Mouse (Mus musculus) gastrocnemius, postnatal 4 days (tissue): ENCODE data around the gene Dap3. TPM values are rescaled to one million over a fixed set of nuclear protein-coding genes. Genes with fewer than 3 reads are reported as not detected.
"Not testable (repeated sequence)": the region's sequence is repeated elsewhere in the genome, so short reads cannot be mapped to it uniquely, and the experiment has no call there.

Source experiments
- DNase-seq, 2 experiments: peaks; one replicate each; pipeline ENCODE4 v3.0.0; 2021 to 2022; ENCODE audit warnings: low spot score in 2 of 2, mixed read lengths in 2 of 2
- total RNA-seq, 2 experiments: library from RNA; stranded (reverse); gene quantifications; 2 replicates each; pipeline ENCODE4 v1.2.3; 2021

The Dap3 gene
- total RNA-seq, 2 experiments from 2014 or later = 72.7 to 75.8 TPM

- peak; percentile 79 to 94 for DNase-seq
Measured at GRCm38 (mm10) chr3:88913511-88914383, 37.2 kb downstream of the Dap3 start, which contains the start of gene Msto1. Msto1 (minus strand) TSS chr3:88913999.

- DNase-seq = no peak
Measured at GRCm38 (mm10) chr3:88912585-88912984, 38.4 kb downstream of the Dap3 start.

GRCm38 (mm10) chr3:88906393-88907159 lies 44.4 kb downstream of the Dap3 start:
- DNase-seq = no peak

- no peak for DNase-seq
Measured at GRCm38 (mm10) chr3:88905741-88906140, 45.2 kb downstream of the Dap3 start.

GRCm38 (mm10) chr3:88905209-88905608 lies 45.8 kb downstream of the Dap3 start:
- no peak for DNase-seq

GRCm38 (mm10) chr3:88904803-88905202 lies 46.2 kb downstream of the Dap3 start:
- DNase-seq = no peak

- DNase-seq = not testable (repeated sequence)
Measured at GRCm38 (mm10) chr3:88893011-88893410, 58.0 kb downstream of the Dap3 start.

- not testable (repeated sequence) for DNase-seq
Measured at GRCm38 (mm10) chr3:88882536-88882935, 68.4 kb downstream of the Dap3 start.

Other genes starting within 250 kb of the Dap3 start
- gene Rit1, start 234.3 kb downstream of the Dap3 start, total RNA-seq = 10 to 100 TPM; 32.1 to 33.2 TPM
- gene Syt11, start 176.0 kb downstream of the Dap3 start, total RNA-seq = 1 to 10 TPM; 5.5 to 6.2 TPM
- 10 to 100 TPM; 24.6 to 27.5 TPM for gene Gon4l, start 116.0 kb downstream of the Dap3 start, total RNA-seq
- gene Msto1, start 37.2 kb downstream of the Dap3 start, total RNA-seq = 10 to 100 TPM; 27.5 to 31.7 TPM
- 10 to 100 TPM; 37.8 to 41.8 TPM for gene Ash1l, start 559 bp downstream of the Dap3 start, total RNA-seq
- 10 to 100 TPM; 13.3 to 14.0 TPM for gene Rusc1, start 142.1 kb upstream of the Dap3 start, total RNA-seq
- not detected for gene Gm43738, start 149.9 kb upstream of the Dap3 start, total RNA-seq
- gene Fdps, start 150.8 kb upstream of the Dap3 start, total RNA-seq = 10 to 100 TPM; 61.4 to 80.2 TPM
- gene Pklr, start 185.0 kb upstream of the Dap3 start, total RNA-seq = 1 to 10 TPM in 1 of 2 experiments, not detected in 1; 1.1 TPM
- gene Hcn3, start 209.0 kb upstream of the Dap3 start, total RNA-seq = under 1 TPM; 0.39 to 0.91 TPM
- 10 to 100 TPM; 31.1 to 39.0 TPM for gene Clk2, start 213.6 kb upstream of the Dap3 start, total RNA-seq
- gene Scamp3, start 226.3 kb upstream of the Dap3 start, total RNA-seq = 10 to 100 TPM; 41.8 to 43.1 TPM
- 10 to 100 TPM; 19.2 to 22.1 TPM for gene Fam189b, start 232.0 kb upstream of the Dap3 start, total RNA-seq